Mouse (Mus musculus): ENCODE results near the gene Jade2. TPM values are rescaled to one million over a fixed set of nuclear protein-coding genes. Genes with fewer than 3 reads are reported as not detected.

Gene Jade2
- total RNA-seq, 2 experiments from 2014 or later = 12.3 to 13.4 TPM

DNA sequence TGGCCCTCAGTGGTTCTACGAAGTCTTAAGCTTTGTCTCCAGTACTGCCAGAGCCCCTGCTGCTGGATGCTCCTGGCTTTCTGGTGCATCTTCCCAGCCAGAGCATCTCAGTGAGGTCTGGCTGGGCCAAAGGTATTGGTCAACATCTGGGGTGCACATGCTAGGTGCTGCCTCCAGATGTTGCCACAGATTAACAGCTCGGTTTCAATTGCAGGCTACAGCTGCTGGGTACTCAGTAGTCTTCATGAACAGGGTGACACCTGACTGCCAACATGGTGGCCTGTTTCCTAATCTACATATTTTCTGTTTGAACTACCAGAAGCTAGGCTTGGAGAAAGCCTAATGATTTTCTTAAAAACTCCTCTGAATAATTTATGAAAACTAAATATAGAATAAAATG lies 18.3 kb downstream of the Jade2 start:
- DNase-seq (ENCODE audit: low spot score in 2 of 2) = no peak
- intact Hi-C loops (cut with DNase I) = no loop called here

- no peak for DNase-seq (ENCODE audit: low spot score in 2 of 2)
- intact Hi-C loops (cut with DNase I) = no loop called here
Observed at GRCm38 (mm10) chr11:51837164-51838153, 20.0 kb downstream of the Jade2 start.

DNA sequence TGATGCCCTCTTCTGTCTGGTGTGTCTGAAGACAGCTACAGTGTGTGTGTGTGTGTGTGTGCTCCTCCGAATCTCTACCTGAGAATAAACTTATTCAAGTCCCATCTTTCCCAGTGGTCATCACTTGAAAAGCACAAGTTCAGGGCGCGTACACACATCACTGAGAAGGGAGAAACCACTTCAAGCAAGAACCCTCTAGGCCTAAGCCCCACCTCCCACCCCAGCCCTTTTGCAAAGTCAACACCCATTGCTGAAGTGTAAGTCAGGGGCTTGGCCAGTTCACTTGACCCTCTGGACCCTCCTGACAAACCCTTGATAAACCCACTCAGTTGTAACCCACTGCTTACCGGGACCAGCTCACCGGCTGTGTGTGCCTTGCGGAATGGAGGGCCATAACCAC lies 20.9 kb downstream of the Jade2 start:
- intact Hi-C loops (cut with DNase I) = no loop called here
- no peak for DNase-seq (ENCODE audit: low spot score in 2 of 2)

GRCm38 (mm10) chr11:51835598-51835997 lies 21.9 kb downstream of the Jade2 start:
- intact Hi-C loops (cut with DNase I) = no loop called here
- DNase-seq (ENCODE audit: low spot score in 2 of 2) = no peak

DNA sequence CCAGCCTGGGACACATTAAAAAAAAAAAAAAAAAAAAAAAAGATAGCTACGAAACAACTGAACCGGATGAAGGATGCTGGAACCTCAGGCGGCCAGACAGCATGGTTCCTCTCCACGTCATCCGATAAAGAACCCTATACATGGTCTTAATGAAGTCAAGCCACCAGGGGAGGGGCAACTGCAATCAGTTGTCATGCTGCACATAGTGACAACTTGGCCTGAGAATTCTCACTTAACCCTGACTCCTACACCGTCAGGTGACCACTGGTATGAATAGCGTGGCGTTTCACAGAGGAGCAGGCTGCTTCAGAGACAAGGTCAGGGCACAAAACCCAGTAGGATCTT lies 23.4 kb downstream of the Jade2 start:
- intact Hi-C loops (cut with DNase I) = no loop called here

GRCm38 (mm10) chr11:51833393-51834066 lies 23.9 kb downstream of the Jade2 start:
- DNase-seq (ENCODE audit: low spot score in 2 of 2) = no peak
- intact Hi-C loops (cut with DNase I) = no loop called here

More for the DNA sequence above, 23.4 kb downstream of the Jade2 start:
- DNase-seq (ENCODE audit: low spot score in 2 of 2) = no peak

DNA sequence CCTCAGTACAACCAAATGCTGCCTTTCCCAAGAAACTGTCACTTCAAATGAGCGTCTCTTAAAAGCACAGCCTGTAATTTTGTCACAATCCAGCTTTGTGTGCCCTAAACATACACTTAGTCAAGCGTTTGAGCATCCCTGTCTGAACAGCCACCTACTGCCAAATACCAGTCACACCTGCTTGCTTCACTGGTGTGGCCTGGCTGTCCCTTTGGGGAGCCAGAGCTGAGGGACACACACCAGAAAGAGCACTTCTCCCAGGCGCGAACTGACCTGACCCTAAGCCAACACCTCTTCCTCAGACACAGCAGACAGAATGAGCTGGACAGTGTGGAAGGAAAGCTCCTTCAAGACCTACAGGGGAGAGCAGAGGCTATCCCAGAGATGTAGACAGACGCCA lies 24.5 kb downstream of the Jade2 start:
- intact Hi-C loops (cut with DNase I) = no loop called here
- no peak for DNase-seq (ENCODE audit: low spot score in 2 of 2)

DNA sequence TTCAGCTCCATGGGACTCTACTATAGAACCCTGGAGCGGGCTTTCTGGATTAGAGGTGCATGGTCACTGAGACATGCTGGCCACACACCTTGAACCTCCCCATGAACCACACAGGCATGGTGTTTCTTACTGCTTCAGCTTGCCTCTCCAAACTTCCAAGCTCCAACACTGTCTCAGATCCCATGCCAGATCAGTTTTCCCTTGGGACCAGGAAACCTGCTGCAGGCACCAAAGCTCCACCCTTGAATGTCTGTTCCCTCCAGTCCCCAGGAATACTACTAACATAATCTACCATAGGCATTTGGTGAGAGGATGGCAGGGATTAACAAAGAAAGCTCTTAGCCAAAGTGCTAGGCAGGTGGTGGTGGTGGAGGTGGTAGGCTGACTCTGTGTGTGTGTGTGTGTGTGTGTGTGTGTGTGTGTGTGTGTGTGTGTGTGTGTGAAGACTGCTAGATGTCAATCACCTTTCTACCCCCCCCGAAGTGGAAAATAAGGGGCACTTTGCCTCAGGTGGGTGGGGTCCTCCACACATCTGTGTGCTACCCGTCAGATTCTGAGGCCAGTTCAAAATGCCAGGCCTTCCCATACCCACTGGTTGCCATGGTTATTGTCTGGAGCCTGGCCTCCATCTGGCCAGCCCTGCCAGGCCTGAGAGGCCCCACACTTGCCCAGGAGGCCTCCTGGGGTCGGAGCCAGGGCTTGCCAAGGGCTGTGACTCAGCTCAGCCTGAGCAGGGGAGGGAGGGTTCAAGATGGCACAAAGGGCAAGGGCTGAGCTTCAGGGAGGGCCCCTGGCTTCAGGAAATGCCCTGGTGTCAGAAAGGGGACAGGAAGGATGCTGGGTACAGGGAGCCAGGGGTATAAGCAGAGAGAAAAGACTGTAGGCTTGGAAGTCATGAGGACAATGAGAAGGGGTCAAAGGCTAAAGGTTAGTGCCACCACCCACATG lies 25.2 kb downstream of the Jade2 start:
- no peak for DNase-seq (ENCODE audit: low spot score in 2 of 2)
- intact Hi-C loops (cut with DNase I) = no loop called here

DNA sequence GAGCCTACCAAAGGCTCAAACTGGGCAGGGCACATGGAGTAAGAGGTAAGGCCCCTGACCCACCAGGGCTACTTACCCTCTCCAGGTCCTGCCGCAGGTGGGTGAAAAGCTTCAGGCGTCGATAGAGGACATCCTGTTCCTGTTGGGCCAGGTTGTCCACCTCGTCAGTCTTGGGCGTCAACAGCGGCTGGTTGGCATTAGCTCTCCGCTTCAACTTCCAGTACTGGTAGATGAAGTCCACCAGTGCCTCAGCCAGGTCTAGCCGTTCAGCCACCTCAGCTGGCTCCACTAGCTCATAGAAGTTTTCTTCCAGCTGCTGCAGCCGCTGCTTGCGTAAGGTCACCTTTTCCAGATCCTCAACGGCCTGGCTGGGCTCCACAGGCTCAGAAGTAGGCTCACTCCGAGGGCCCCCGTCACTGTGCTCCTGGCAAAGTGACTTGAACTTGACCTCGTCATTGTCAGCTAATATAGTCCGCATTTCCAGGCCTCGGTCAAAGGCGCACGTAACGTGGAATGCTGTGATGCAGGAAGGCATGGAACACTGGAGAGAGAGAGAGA lies 32.5 kb downstream of the Jade2 start:
- intact Hi-C loops (cut with DNase I) = no loop called here

GRCm38 (mm10) chr11:51823963-51824753 lies 33.3 kb downstream of the Jade2 start:
- intact Hi-C loops (cut with DNase I) = no loop called here
- DNase-seq (ENCODE audit: low spot score in 2 of 2) = no peak

More for the DNA sequence above, 32.5 kb downstream of the Jade2 start:
- no peak for DNase-seq (ENCODE audit: low spot score in 2 of 2)

GRCm38 (mm10) chr11:51823271-51823670 lies 34.2 kb downstream of the Jade2 start:
- DNase-seq (ENCODE audit: low spot score in 2 of 2) = no peak
- intact Hi-C loops (cut with DNase I) = no loop called here

- no peak for DNase-seq (ENCODE audit: low spot score in 2 of 2)
Observed at GRCm38 (mm10) chr11:51822736-51823135, 34.7 kb downstream of the Jade2 start.

GRCm38 (mm10) chr11:51820861-51821260 lies 36.6 kb downstream of the Jade2 start:
- intact Hi-C loops (cut with DNase I) = loop anchor here (2.0 kb wide), 1 partner anchor 148 kb away; no protein-coding TSS in a partner anchor

More at GRCm38 (mm10) chr11:51822736-51823135, 34.7 kb downstream of the Jade2 start:
- intact Hi-C loops (cut with DNase I) = no loop called here

GRCm38 (mm10) chr11:51819964-51820363 lies 37.5 kb downstream of the Jade2 start:
- intact Hi-C loops (cut with DNase I) = loop anchor here (1.0 to 2.0 kb wide), 2 partner anchors 35 to 149 kb away; no protein-coding TSS in a partner anchor
- DNase-seq (ENCODE audit: low spot score in 2 of 2) = no peak

More at GRCm38 (mm10) chr11:51820861-51821260, 36.6 kb downstream of the Jade2 start:
- DNase-seq (ENCODE audit: low spot score in 2 of 2) = peak; percentile 71 to 83

- DNase-seq (ENCODE audit: low spot score in 2 of 2) = no peak
- intact Hi-C loops (cut with DNase I) = loop anchor here (1.0 kb wide), 1 partner anchor 36 kb away; no protein-coding TSS in a partner anchor
Observed at GRCm38 (mm10) chr11:51818837-51819236, 38.6 kb downstream of the Jade2 start.

GRCm38 (mm10) chr11:51817756-51818155 lies 39.7 kb downstream of the Jade2 start:
- peak; percentile 92 to 94 for DNase-seq (ENCODE audit: low spot score in 2 of 2)
- intact Hi-C loops (cut with DNase I) = no loop called here

GRCm38 (mm10) chr11:51812022-51812546 lies 45.4 kb downstream of the Jade2 start:
- intact Hi-C loops (cut with DNase I) = no loop called here

DNA sequence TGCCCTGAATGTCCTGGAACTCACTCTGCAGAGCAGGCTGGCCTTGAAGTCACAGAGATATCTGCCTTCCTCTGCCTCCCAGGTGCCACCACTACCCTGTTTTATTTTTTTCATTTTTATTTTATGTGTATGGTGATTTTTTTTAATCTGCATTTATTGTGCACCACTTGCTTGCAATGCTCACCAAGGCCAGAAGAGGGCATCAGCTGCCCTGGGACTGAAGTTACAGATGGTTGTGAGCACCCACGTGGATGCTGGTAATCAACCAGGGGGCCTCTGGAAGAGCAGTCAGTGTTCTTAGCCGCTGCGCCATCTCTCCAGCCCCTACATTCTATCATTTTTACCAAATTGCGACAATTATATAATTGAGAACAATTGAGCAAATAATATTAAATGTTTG lies 46.2 kb downstream of the Jade2 start:
- no peak for DNase-seq (ENCODE audit: low spot score in 2 of 2)
- intact Hi-C loops (cut with DNase I) = no loop called here

More at GRCm38 (mm10) chr11:51812022-51812546, 45.4 kb downstream of the Jade2 start:
- DNase-seq (ENCODE audit: low spot score in 2 of 2) = no peak
